Mouse (Mus musculus): ENCODE data around the gene Ddx50. TPM values are rescaled to one million over a fixed set of nuclear protein-coding genes. Genes with fewer than 3 reads are reported as not detected.

Ddx50 gene
- total and polyA plus RNA-seq, 3 experiments: 50.5 to 74.4 (median 58.7) TPM

DNA sequence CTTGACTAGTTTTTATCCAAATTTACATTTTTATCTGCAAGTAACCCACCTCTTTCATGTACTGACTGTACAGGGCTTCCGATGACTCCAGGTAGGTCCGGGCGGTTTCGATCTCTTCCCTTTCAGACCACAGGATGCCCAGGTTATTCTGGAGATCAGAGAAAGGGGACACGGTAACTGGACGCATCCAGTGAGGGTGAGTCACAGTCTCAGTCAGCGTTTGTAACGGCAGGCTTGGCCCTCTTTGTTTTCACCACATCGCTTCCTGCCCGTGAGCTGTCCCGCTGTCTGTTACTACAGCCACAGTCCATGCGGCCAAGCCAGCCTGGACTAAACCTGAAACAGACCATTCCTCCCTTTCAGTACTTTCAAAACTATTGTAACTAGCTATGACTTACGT is 76.0 kb downstream of the Ddx50 start:
- in situ Hi-C loops (cut with MboI; ENCODE audit: low pct_ligation_motif_present, low pct_unique_long_range_greater_than_20kb, low sequenced_read_pairs): no loop called here
- H3K4me2 ChIP-seq (ENCODE audit: insufficient read depth, low read depth, poor library complexity, severe bottlenecking): no peak overlapping the region
- dilution Hi-C loops (cut with MboI; ENCODE audit: extremely low pct_ligation_motif_present, extremely low pct_unique_long_range_greater_than_20kb, low sequenced_read_pairs): no loop called here
- H3K27me3 ChIP-seq (replicated peaks): no peaks in the 10 kb centered on the region
- no peak overlapping the region for H3K27ac ChIP-seq (ENCODE audit: insufficient read depth, low read depth)
- TF ChIP-seq CTCF (conservative IDR thresholded peaks at IDR 0.05 in 1 of 2, IDR thresholded peaks at IDR 0.05 in 1 of 2; ENCODE audit: low read depth in 2 of 2, low read length in 2 of 2) (no peak), BHLHE40 (IDR thresholded peaks at IDR 0.05; ENCODE audit: low read depth, low read length) (no peak), MAX (IDR thresholded peaks at IDR 0.05; ENCODE audit: low read length) (no peak), TBP (conservative IDR thresholded peaks at IDR 0.05; ENCODE audit: low read depth, low read length) (no peak), CHD1 (IDR thresholded peaks at IDR 0.05; ENCODE audit: low read depth, low read length) (no peak)
- no peak overlapping the region for H3K9ac ChIP-seq (ENCODE audit: insufficient read depth, low read depth)
- H3K4me1 ChIP-seq (ENCODE audit: control insufficient read depth in 1 of 2, insufficient read depth in 2 of 2): peaks cover 0 to 19% of the 10 kb centered on the region in 2 experiments; a peak in 3 of 4 replicates
- peaks cover 23 to 52% of the 10 kb centered on the region in 2 experiments for H3K36me3 ChIP-seq (replicated peaks in 1 of 2; ENCODE audit: control insufficient read depth in 1 of 2, insufficient read depth in 1 of 2, low read length in 1 of 2)
- H3K9me3 ChIP-seq (replicated peaks; ENCODE audit: low read length): no peaks in the 10 kb centered on the region
- H3K4me3 ChIP-seq (replicated peaks in 1 of 3; ENCODE audit: low read depth in 2 of 3, low read length in 2 of 3, poor library complexity in 1 of 3): no peak overlapping the region
- no peak for DNase-seq (ENCODE audit: extremely low read depth)
- H3K79me2 ChIP-seq (replicated peaks; ENCODE audit: control insufficient read depth, extremely low read depth, insufficient read depth, poor library complexity, severe bottlenecking): peaks cover 16% of the 10 kb centered on the region

DNA sequence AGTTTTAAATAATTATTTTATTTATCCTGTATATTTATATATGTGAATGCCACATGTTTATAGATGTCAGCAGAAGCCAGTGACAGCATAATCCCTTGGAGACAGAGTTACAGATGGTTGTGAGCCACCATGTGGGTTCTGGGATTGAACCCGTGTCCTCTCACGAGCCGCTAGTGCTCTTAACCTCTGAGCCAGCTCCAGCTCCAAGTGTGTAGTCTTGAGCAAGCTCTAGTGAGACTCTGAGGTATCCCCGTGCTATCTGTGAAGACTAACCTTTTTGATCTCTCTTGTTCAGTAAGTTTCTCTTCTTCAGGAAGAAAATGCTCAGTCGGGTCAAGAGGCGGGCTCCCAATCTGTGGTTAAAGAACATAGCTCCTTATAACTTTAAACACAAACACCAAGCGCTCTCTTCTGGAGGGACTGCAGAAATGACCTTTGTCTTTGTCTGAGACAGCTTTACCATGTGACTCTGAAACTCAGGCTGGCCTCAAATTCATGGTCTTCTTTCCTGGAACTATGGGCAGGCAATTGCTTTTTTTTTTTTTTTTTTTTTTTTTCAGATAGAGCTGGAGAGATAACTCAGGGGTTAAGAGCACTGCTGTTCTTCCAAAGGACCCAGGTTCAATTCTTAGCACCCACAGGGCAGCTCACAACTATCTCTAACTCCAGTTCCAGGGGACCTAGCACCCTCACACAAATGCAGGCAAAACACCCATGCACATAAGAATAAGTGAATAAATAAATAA is 80.7 kb downstream of the Ddx50 start:
- H3K9ac ChIP-seq (ENCODE audit: insufficient read depth, low read depth): no peak overlapping the region
- in situ Hi-C loops (cut with MboI; ENCODE audit: low pct_ligation_motif_present, low pct_unique_long_range_greater_than_20kb, low sequenced_read_pairs): no loop called here
- H3K9me3 ChIP-seq (replicated peaks; ENCODE audit: low read length): no peaks in the 10 kb centered on the region
- H3K4me3 ChIP-seq (replicated peaks in 1 of 3; ENCODE audit: low read depth in 2 of 3, low read length in 2 of 3, poor library complexity in 1 of 3): no peak overlapping the region
- H3K27ac ChIP-seq (ENCODE audit: insufficient read depth, low read depth): no peak overlapping the region
- no peaks in the 10 kb centered on the region for H3K4me1 ChIP-seq (ENCODE audit: control insufficient read depth in 1 of 2, insufficient read depth in 2 of 2)
- dilution Hi-C loops (cut with MboI; ENCODE audit: extremely low pct_ligation_motif_present, extremely low pct_unique_long_range_greater_than_20kb, low sequenced_read_pairs): no loop called here
- H3K4me2 ChIP-seq (ENCODE audit: insufficient read depth, low read depth, poor library complexity, severe bottlenecking): no peak overlapping the region
- no peaks in the 10 kb centered on the region; the same call in 1 of the 2 replicates for H3K79me2 ChIP-seq (replicated peaks; ENCODE audit: control insufficient read depth, extremely low read depth, insufficient read depth, poor library complexity, severe bottlenecking)
- H3K36me3 ChIP-seq (replicated peaks in 1 of 2; ENCODE audit: control insufficient read depth in 1 of 2, insufficient read depth in 1 of 2, low read length in 1 of 2): peaks cover 52 to 76% of the 10 kb centered on the region in 2 experiments
- H3K27me3 ChIP-seq (replicated peaks): no peaks in the 10 kb centered on the region
- DNase-seq (ENCODE audit: extremely low read depth): no peak
- peak in 1 of 2 experiments; percentile 20; a peak in 1 of 4 replicates for TF ChIP-seq CTCF (conservative IDR thresholded peaks at IDR 0.05 in 1 of 2, IDR thresholded peaks at IDR 0.05 in 1 of 2; ENCODE audit: low read depth in 2 of 2, low read length in 2 of 2)
- TF ChIP-seq ZMIZ1 (IDR thresholded peaks at IDR 0.05; ENCODE audit: low read depth, low read length): no peak

DNA sequence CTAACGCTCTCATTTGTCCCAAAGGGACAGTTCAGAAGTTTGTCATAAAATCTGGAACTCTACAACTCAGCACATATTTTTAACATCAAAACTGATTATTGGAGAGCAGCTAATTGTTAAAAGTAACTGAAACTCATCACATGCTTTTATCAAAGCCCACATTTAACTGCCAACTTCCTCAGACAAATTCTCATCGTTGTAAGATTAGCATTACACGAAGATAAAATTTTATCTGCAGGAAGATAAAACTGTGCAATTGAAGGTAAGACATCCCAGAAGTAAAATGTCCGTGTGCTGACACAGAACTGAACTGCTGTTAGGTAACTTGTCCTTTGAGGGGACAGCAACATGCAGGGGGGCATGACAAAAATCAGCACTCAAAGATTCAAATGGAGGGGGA is 82.2 kb downstream of the Ddx50 start:
- peaks cover 50 to 75% of the 10 kb centered on the region in 2 experiments for H3K36me3 ChIP-seq (replicated peaks in 1 of 2; ENCODE audit: control insufficient read depth in 1 of 2, insufficient read depth in 1 of 2, low read length in 1 of 2)
- no peaks in the 10 kb centered on the region; the same call in 1 of the 2 replicates for H3K79me2 ChIP-seq (replicated peaks; ENCODE audit: control insufficient read depth, extremely low read depth, insufficient read depth, poor library complexity, severe bottlenecking)
- no peak for DNase-seq (ENCODE audit: extremely low read depth)
- in situ Hi-C loops (cut with MboI; ENCODE audit: low pct_ligation_motif_present, low pct_unique_long_range_greater_than_20kb, low sequenced_read_pairs): no loop called here
- H3K9ac ChIP-seq (ENCODE audit: insufficient read depth, low read depth): no peak overlapping the region
- dilution Hi-C loops (cut with MboI; ENCODE audit: extremely low pct_ligation_motif_present, extremely low pct_unique_long_range_greater_than_20kb, low sequenced_read_pairs): no loop called here
- H3K4me3 ChIP-seq (replicated peaks in 1 of 3; ENCODE audit: low read depth in 2 of 3, low read length in 2 of 3, poor library complexity in 1 of 3): no peak overlapping the region
- TF ChIP-seq ZMIZ1 (IDR thresholded peaks at IDR 0.05; ENCODE audit: low read depth, low read length): no peak
- TF ChIP-seq KAT2A (IDR thresholded peaks at IDR 0.05; ENCODE audit: insufficient replicate concordance, low read length): no peak
- TF ChIP-seq ELF1 (IDR thresholded peaks at IDR 0.05; ENCODE audit: low read depth, low read length): no peak
- no peak for TF ChIP-seq IRF4 (IDR thresholded peaks at IDR 0.05; ENCODE audit: low read depth, low read length)
- no peak for TF ChIP-seq NELFE (IDR thresholded peaks at IDR 0.05; ENCODE audit: low read depth, low read length)
- TF ChIP-seq USF1 (IDR thresholded peaks at IDR 0.05; ENCODE audit: low read depth, low read length): no peak
- no peaks in the 10 kb centered on the region for H3K27me3 ChIP-seq (replicated peaks)
- H3K4me1 ChIP-seq (ENCODE audit: control insufficient read depth in 1 of 2, insufficient read depth in 2 of 2): no peaks in the 10 kb centered on the region
- H3K9me3 ChIP-seq (replicated peaks; ENCODE audit: low read length): no peaks in the 10 kb centered on the region
- no peak overlapping the region for H3K4me2 ChIP-seq (ENCODE audit: insufficient read depth, low read depth, poor library complexity, severe bottlenecking)
- no peak overlapping the region for H3K27ac ChIP-seq (ENCODE audit: insufficient read depth, low read depth)

Other genes starting within 250 kb of the Ddx50 start
- not detected in 2 replicates for gene Hkdc1, start 228.7 kb downstream of the Ddx50 start, total RNA-seq (2012; rRNA removed)
- gene Hkdc1, start 228.7 kb downstream of the Ddx50 start, total RNA-seq (2014; rRNA removed): not detected in 2 replicates
- gene Hkdc1, start 228.7 kb downstream of the Ddx50 start, polyA plus RNA-seq (2012; ENCODE audit: insufficient read length, low read depth): not detected in 2 replicates
- gene 4930507D05Rik, start 201.7 kb downstream of the Ddx50 start, total RNA-seq (2012; rRNA removed): 0.68 and 0.97 TPM in 2 replicates
- gene 4930507D05Rik, start 201.7 kb downstream of the Ddx50 start, total RNA-seq (2014; rRNA removed): 0.32 and 0.39 TPM in 2 replicates
- gene 4930507D05Rik, start 201.7 kb downstream of the Ddx50 start, polyA plus RNA-seq (2012; ENCODE audit: insufficient read length, low read depth): 0.14 and 0.27 TPM in 2 replicates
- 41.5 and 45.7 TPM in 2 replicates for gene Supv3l1, start 201.5 kb downstream of the Ddx50 start, total RNA-seq (2012; rRNA removed)
- 69.3 and 69.5 TPM in 2 replicates for gene Supv3l1, start 201.5 kb downstream of the Ddx50 start, total RNA-seq (2014; rRNA removed)
- gene Supv3l1, start 201.5 kb downstream of the Ddx50 start, polyA plus RNA-seq (2012; ENCODE audit: insufficient read length, low read depth): 62.0 and 62.7 TPM in 2 replicates
- 14.2 and 17.1 TPM in 2 replicates for gene Vps26a, start 164.4 kb downstream of the Ddx50 start, total RNA-seq (2012; rRNA removed)
- gene Vps26a, start 164.4 kb downstream of the Ddx50 start, total RNA-seq (2014; rRNA removed): 33.5 and 37.6 TPM in 2 replicates
- 32.3 and 32.5 TPM in 2 replicates for gene Vps26a, start 164.4 kb downstream of the Ddx50 start, polyA plus RNA-seq (2012; ENCODE audit: insufficient read length, low read depth)
- 334 and 519 TPM in 2 replicates for gene Srgn, start 123.8 kb downstream of the Ddx50 start, total RNA-seq (2012; rRNA removed)
- gene Srgn, start 123.8 kb downstream of the Ddx50 start, total RNA-seq (2014; rRNA removed): 516 and 530 TPM in 2 replicates
- 154 and 189 TPM in 2 replicates for gene Srgn, start 123.8 kb downstream of the Ddx50 start, polyA plus RNA-seq (2012; ENCODE audit: insufficient read length, low read depth)
- gene Kif1bp, start 72.8 kb downstream of the Ddx50 start, total RNA-seq (2012; rRNA removed): 14.6 and 15.3 TPM in 2 replicates
- 12.9 and 13.3 TPM in 2 replicates for gene Kif1bp, start 72.8 kb downstream of the Ddx50 start, total RNA-seq (2014; rRNA removed)
- 22.5 and 23.1 TPM in 2 replicates for gene Kif1bp, start 72.8 kb downstream of the Ddx50 start, polyA plus RNA-seq (2012; ENCODE audit: insufficient read length, low read depth)
- 145 and 208 TPM in 2 replicates for gene Ddx21, start 48.9 kb downstream of the Ddx50 start, total RNA-seq (2012; rRNA removed)
- gene Ddx21, start 48.9 kb downstream of the Ddx50 start, total RNA-seq (2014; rRNA removed): 110 and 114 TPM in 2 replicates
- gene Ddx21, start 48.9 kb downstream of the Ddx50 start, polyA plus RNA-seq (2012; ENCODE audit: insufficient read length, low read depth): 327 and 354 TPM in 2 replicates
- gene Stox1, start 74.9 kb upstream of the Ddx50 start, total RNA-seq (2012; rRNA removed): 0.17 TPM in 2 replicates
- not detected in 2 replicates for gene Stox1, start 74.9 kb upstream of the Ddx50 start, total RNA-seq (2014; rRNA removed)
- not detected in 2 replicates for gene Stox1, start 74.9 kb upstream of the Ddx50 start, polyA plus RNA-seq (2012; ENCODE audit: insufficient read length, low read depth)
- gene Ccar1, start 141.1 kb upstream of the Ddx50 start, total RNA-seq (2012; rRNA removed): 41.5 and 57.0 TPM in 2 replicates
- gene Ccar1, start 141.1 kb upstream of the Ddx50 start, total RNA-seq (2014; rRNA removed): 43.1 and 48.4 TPM in 2 replicates
- 125 and 134 TPM in 2 replicates for gene Ccar1, start 141.1 kb upstream of the Ddx50 start, polyA plus RNA-seq (2012; ENCODE audit: insufficient read length, low read depth)

Data from CH12.LX (cell line).